Mouse (Mus musculus): Measurements from ENCODE around the gene Miga2.

Gene Miga2

GRCm38 (mm10) chr2:30363773-30364650 is at the start of gene Miga2:
Gene Miga2, plus strand, starts transcription at chr2:30364233.
- in situ Hi-C loops (cut with MboI, MseI) = no loop called here

- in situ Hi-C loops (cut with MboI, MseI) = loop anchor here (10.0 kb wide), 1 partner anchor 321 kb away; no protein-coding TSS in a partner anchor
Measured at GRCm38 (mm10) chr2:30316136-30316535, 47.9 kb upstream of the Miga2 start.

- in situ Hi-C loops (cut with MboI, MseI) = loop anchor here (10.0 kb wide), 1 partner anchor 322 kb away; no protein-coding TSS in a partner anchor
Measured at GRCm38 (mm10) chr2:30316955-30317354, 47.1 kb upstream of the Miga2 start.

- in situ Hi-C loops (cut with MboI, MseI) = loop anchor here (10.0 kb wide), 1 partner anchor 324 kb away; no protein-coding TSS in a partner anchor
Measured at GRCm38 (mm10) chr2:30319260-30319659, 44.8 kb upstream of the Miga2 start.

- in situ Hi-C loops (cut with MboI, MseI) = no loop called here
Measured at GRCm38 (mm10) chr2:30323111-30323510, 40.9 kb upstream of the Miga2 start.

- in situ Hi-C loops (cut with MboI, MseI) = no loop called here
Measured at GRCm38 (mm10) chr2:30325296-30325695, 38.7 kb upstream of the Miga2 start.

GRCm38 (mm10) chr2:30327276-30327675 is 36.8 kb upstream of the Miga2 start:
- in situ Hi-C loops (cut with MboI, MseI) = no loop called here

GRCm38 (mm10) chr2:30328791-30329190 is 35.2 kb upstream of the Miga2 start:
- in situ Hi-C loops (cut with MboI, MseI) = no loop called here

GRCm38 (mm10) chr2:30335324-30335723 is 28.7 kb upstream of the Miga2 start:
- in situ Hi-C loops (cut with MboI, MseI) = no loop called here

- in situ Hi-C loops (cut with MboI, MseI) = no loop called here
Measured at GRCm38 (mm10) chr2:30336174-30336915, 27.7 kb upstream of the Miga2 start.

GRCm38 (mm10) chr2:30337179-30337578 is 26.9 kb upstream of the Miga2 start:
- in situ Hi-C loops (cut with MboI, MseI) = no loop called here

- in situ Hi-C loops (cut with MboI, MseI) = no loop called here
Measured at GRCm38 (mm10) chr2:30342061-30342460, 22.0 kb upstream of the Miga2 start.

GRCm38 (mm10) chr2:30342544-30342943 is 21.5 kb upstream of the Miga2 start:
- in situ Hi-C loops (cut with MboI, MseI) = no loop called here

- in situ Hi-C loops (cut with MboI, MseI) = no loop called here
Measured at GRCm38 (mm10) chr2:30343601-30344137, 20.4 kb upstream of the Miga2 start.

- in situ Hi-C loops (cut with MboI, MseI) = no loop called here
Measured at GRCm38 (mm10) chr2:30345971-30346676, 17.9 kb upstream of the Miga2 start.

- in situ Hi-C loops (cut with MboI, MseI) = no loop called here
Measured at GRCm38 (mm10) chr2:30349196-30349595, 14.8 kb upstream of the Miga2 start.

- in situ Hi-C loops (cut with MboI, MseI) = no loop called here
Measured at GRCm38 (mm10) chr2:30351149-30351548, 12.9 kb upstream of the Miga2 start.

GRCm38 (mm10) chr2:30355861-30356260 is 8.2 kb upstream of the Miga2 start:
- in situ Hi-C loops (cut with MboI, MseI) = no loop called here

- in situ Hi-C loops (cut with MboI, MseI) = no loop called here
Measured at GRCm38 (mm10) chr2:30356266-30356665, 7.8 kb upstream of the Miga2 start.

GRCm38 (mm10) chr2:30356906-30357305 is 7.1 kb upstream of the Miga2 start:
- in situ Hi-C loops (cut with MboI, MseI) = no loop called here
